Mouse (Mus musculus) midbrain, embryonic 13.5 days (tissue): Measurements from ENCODE around the gene Tefm. TPM values are rescaled to one million over a fixed set of nuclear protein-coding genes. Genes with fewer than 3 reads are reported as not detected.
A peak's percentile ranks its signal among the peaks of the same experiment; 100 is the strongest.

Experiments used
- ATAC-seq: fragments of 200-750 bp; cut with Nextera tagmentation; 2 replicates; pipeline ENCODE4 v1.8.0; 2017; ENCODE audit warnings: mild to moderate bottlenecking, moderate TSS enrichment, moderate library complexity
- H3K27ac ChIP-seq: fragments of 300-500 bp; sonication (generic); 2 replicates; pipeline ENCODE4 v1.5.1; 2015; ENCODE audit warnings: inconsistent platforms, mild to moderate bottlenecking, moderate library complexity
- H3K27me3 ChIP-seq: fragments of 300-500 bp; sonication (generic); 2 replicates; pipeline ENCODE4 v1.6.1; 2015; ENCODE audit warnings: mild to moderate bottlenecking, inconsistent platforms
- H3K36me3 ChIP-seq: fragments of 300-500 bp; sonication (generic); 2 replicates; pipeline ENCODE4 v1.6.1; 2015; ENCODE audit warnings: mild to moderate bottlenecking, inconsistent platforms
- H3K4me1 ChIP-seq: fragments of 300-500 bp; sonication (generic); replicated peaks from 2 replicates; pipeline ENCODE4 v1.6.1; 2015; ENCODE audit warnings: inconsistent platforms
- H3K4me2 ChIP-seq: fragments of 300-500 bp; sonication (generic); replicated peaks from 2 replicates; pipeline ENCODE4 v1.6.1; 2015; ENCODE audit warnings: moderate library complexity, mild to moderate bottlenecking, inconsistent platforms
- H3K4me3 ChIP-seq: fragments of 300-500 bp; sonication (generic); replicated peaks from 2 replicates; pipeline ENCODE4 v1.5.1; 2015; ENCODE audit warnings: mild to moderate bottlenecking, inconsistent platforms
- H3K9ac ChIP-seq: fragments of 300-500 bp; sonication (generic); replicated peaks from 2 replicates; pipeline ENCODE4 v1.6.1; 2015; ENCODE audit warnings: mild to moderate bottlenecking, inconsistent platforms
- H3K9me3 ChIP-seq: fragments of 300-500 bp; sonication (generic); 2 replicates; pipeline ENCODE4 v1.6.1; 2016; ENCODE audit warnings: mild to moderate bottlenecking, inconsistent platforms
- WGBS: fragments of 180-500 bp; shearing (Covaris S2); methylation state at CpG from one replicate; pipeline ENCODE4 v1.1.7; 2015; 5-methylcytosine and 5-hydroxymethylcytosine counted together
- polyA plus RNA-seq: library from polyadenylated mRNA; unstranded; fragments of >200 nt; fragmentation: Nextera tagmentation; extraction: Ambion mirVana; gene quantifications from 2 replicates; pipeline ENCODE4 v1.2.1, GENCODE M21; 2015

The Tefm gene
- polyA plus RNA-seq, 1 experiment from 2014 or later, result 28.3 TPM

DNA sequence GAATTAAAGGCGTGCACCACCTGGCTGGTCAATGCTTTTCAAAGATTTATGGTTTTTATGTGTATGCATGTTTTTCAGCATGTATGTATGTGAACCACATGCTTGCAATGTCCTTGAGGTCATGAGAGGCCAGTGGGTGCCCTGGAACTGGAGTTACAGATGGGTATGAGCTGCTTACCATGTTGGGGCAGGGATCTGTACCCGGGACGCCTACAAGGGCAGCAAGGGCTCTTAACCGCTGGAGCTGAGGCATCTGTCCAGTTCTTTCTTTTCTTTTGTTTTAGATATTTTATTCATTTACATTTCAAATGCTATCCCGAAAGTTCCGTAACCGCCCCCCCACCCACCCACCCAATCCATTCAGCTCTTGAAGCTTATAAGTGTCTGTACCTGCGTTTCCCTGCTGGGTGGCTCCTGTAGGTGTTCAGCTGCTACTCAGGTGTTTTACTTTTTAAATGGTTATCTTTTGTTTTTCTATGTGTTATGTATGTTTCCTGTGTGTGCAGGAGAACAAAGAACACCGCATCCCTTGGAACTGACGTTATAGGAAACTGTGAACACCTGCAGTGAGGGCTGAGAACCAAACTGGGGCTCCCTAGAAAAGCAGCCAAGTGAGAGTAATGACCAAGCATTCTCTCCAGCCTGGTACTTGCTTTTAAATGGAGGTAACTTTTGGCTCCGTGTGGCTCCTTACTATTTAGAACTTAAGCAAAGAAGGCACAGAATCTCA lies 5.9 kb downstream of the Tefm start:
- Histone ChIP-seq H3K4me2 (no peak overlapping the region), H3K4me1 (peaks cover 5% of the 10 kb centered on the region), H3K9ac (no peak overlapping the region), H3K4me3 (no peak overlapping the region), H3K27ac (no peak overlapping the region), H3K27me3 (no peaks in the 10 kb centered on the region), H3K36me3 (peaks cover 52% of the 10 kb centered on the region), H3K9me3 (no peaks in the 10 kb centered on the region)
- no peak for ATAC-seq
- WGBS, result 88% methylated on average over 11 of the region's 11 CpGs

DNA sequence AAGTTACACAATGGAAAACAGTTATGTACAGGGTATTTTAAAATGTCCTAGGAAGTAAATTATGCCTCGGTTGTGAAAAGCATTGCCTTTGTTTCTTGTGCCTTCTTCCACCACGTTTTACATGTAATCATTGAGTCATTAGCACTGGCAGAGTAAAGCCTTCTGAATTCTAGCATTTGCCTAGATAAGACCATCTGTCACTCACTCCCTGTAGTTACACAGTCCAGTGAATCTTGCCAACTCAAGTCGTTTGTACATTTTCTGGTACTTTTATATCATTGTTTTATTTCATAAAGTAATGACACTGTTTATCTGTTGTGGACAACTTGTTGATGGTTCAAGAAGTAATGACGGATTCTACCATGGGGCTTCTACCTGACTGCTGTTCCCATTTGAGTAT lies 7.2 kb downstream of the Tefm start:
- Histone ChIP-seq H3K4me2 (no peak overlapping the region), H3K4me1 (no peaks in the 10 kb centered on the region; the same call in 1 of the 2 replicates), H3K4me3 (no peak overlapping the region), H3K27me3 (no peaks in the 10 kb centered on the region), H3K27ac (no peak overlapping the region), H3K36me3 (peaks cover 51% of the 10 kb centered on the region), H3K9ac (no peak overlapping the region), H3K9me3 (no peaks in the 10 kb centered on the region)
- no peak for ATAC-seq
- 79% methylated on average over 4 of the region's 4 CpGs for WGBS

DNA sequence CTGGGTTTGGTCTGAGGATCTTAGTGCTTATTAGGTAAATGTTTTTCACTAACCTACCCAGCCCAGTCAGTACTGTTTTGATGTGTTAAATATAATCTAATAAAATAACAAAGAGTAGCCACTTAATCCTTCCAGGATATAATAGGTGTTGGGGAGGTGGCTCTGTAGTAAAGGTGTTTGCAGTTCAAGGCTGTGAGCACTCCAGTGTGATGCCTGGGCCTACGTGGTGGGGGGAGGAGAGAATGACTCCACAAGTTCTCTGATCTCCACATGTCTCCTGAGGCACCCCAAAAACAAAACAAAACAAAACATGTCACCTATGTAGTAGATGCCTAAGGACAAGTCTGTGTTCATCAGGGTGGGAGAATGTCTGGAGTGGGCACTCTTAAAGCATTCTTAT lies 9.9 kb downstream of the Tefm start:
- 75% methylated on average over 1 of the region's 1 CpGs for WGBS
- Histone ChIP-seq H3K27ac (no peak overlapping the region), H3K36me3 (peaks cover 48% of the 10 kb centered on the region), H3K27me3 (no peaks in the 10 kb centered on the region), H3K4me1 (no peaks in the 10 kb centered on the region), H3K4me3 (no peak overlapping the region), H3K9ac (no peak overlapping the region), H3K9me3 (no peaks in the 10 kb centered on the region), H3K4me2 (no peak overlapping the region)
- ATAC-seq, result no peak

DNA sequence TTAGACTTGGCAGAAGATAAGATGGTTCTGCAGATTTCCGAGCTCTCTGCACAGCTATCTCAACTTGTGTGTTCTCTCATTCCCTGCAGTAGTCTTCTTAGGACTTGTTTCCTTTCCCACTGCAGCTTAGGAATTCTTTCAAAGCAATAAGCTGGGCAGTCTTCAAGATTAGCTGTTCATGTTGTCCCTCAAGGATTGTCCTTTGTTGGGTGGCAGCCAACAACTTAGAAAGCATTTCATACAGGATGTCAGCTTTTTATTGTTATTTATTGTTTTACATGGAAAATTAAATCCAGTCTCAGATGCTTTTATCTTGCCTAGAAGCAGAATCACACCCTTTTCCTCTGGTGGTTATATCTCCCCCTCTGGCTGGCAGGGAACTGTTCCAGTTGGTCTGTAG lies 25.6 kb downstream of the Tefm start:
- Histone ChIP-seq H3K4me2 (no peak overlapping the region), H3K4me1 (no peaks in the 10 kb centered on the region), H3K27me3 (no peaks in the 10 kb centered on the region), H3K4me3 (no peak overlapping the region), H3K27ac (no peak overlapping the region), H3K9me3 (no peaks in the 10 kb centered on the region), H3K36me3 (peaks cover 66% of the 10 kb centered on the region), H3K9ac (no peak overlapping the region)
- 94% methylated on average over 1 of the region's 1 CpGs for WGBS
- ATAC-seq, result no peak

DNA sequence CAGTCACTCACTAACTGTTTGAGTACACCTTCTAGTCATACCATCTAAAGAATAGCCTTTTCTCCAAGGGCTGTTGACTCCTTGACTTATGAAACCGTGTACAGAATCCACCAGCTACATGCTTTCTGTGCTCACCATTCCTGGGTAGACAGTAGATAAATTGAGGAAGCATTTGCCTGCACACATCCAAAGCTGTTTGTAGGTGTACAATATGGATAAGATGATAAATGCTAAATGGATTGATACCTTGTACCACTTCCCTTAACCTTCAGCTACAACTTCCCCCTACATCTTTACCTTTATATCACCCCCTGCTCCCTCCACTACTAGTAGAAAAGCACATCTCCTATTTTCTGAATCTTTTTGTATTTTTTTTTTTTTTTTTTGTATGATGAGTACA lies 37.6 kb downstream of the Tefm start:
- Histone ChIP-seq H3K9me3 (no peaks in the 10 kb centered on the region), H3K4me3 (no peak overlapping the region), H3K27ac (no peak overlapping the region), H3K36me3 (peaks cover 46% of the 10 kb centered on the region), H3K4me1 (no peaks in the 10 kb centered on the region), H3K27me3 (no peaks in the 10 kb centered on the region), H3K4me2 (no peak overlapping the region), H3K9ac (no peak overlapping the region)
- WGBS, result 90% methylated on average over 1 of the region's 1 CpGs
- no peak for ATAC-seq

DNA sequence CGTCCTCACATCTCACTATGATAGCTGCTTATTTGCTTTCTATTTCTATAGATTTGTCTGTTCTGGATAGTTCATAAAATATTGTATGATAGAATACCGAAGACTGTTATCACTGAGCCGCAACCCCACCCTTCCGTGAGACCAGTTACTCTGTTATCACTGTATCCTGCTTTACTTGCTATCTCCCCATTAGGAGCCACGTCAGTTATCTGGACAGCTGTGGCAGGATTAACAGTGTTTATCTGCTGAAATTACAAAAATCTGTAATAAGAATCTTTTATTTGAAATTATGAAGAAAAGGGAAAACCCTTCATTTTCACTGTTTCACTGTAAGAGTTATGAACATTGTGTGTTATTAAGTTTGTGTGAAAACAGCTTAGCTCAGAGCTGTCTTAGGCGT lies 40.7 kb downstream of the Tefm start:
- Histone ChIP-seq H3K9ac (no peak overlapping the region), H3K9me3 (no peaks in the 10 kb centered on the region), H3K4me1 (no peaks in the 10 kb centered on the region), H3K27ac (no peak overlapping the region), H3K36me3 (peaks cover 44% of the 10 kb centered on the region), H3K27me3 (no peaks in the 10 kb centered on the region), H3K4me2 (no peak overlapping the region), H3K4me3 (no peak overlapping the region)
- WGBS, result 93% methylated on average over 6 of the region's 6 CpGs
- ATAC-seq, result no peak

DNA sequence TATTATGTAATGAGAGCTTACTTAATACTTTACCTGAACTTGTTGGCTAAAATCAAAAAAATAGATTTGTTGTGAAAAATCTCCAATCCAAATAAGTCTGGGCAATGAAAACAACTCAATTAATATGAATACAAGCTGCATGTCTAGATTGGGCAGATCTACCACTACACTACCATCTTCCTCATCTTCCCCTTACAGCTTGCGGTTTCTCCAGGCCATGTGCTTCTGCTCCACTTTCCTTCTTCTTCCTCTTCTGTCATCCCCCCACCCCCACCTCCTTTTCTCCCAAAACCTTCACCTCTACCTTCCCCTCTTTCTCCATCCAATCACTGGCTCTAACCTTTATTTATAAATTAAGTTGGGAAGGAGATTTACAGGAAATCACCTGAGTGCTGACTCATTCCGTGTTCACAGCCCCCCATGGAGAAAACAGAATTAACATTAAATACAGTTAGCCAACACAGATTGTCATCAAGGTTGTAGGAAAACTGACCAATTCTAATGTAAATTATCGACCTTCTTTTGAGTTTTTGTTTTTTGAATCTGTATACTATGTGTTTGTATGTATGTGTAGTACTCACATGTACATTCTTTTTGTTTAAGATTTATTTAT lies 43.4 kb downstream of the Tefm start:
- Histone ChIP-seq H3K9me3 (no peaks in the 10 kb centered on the region), H3K27ac (no peak overlapping the region), H3K9ac (no peak overlapping the region), H3K36me3 (peaks cover 38% of the 10 kb centered on the region), H3K4me3 (no peak overlapping the region), H3K4me1 (no peaks in the 10 kb centered on the region), H3K27me3 (no peaks in the 10 kb centered on the region), H3K4me2 (no peak overlapping the region)
- no peak for ATAC-seq
- 95% methylated on average over 3 of the region's 3 CpGs for WGBS

DNA sequence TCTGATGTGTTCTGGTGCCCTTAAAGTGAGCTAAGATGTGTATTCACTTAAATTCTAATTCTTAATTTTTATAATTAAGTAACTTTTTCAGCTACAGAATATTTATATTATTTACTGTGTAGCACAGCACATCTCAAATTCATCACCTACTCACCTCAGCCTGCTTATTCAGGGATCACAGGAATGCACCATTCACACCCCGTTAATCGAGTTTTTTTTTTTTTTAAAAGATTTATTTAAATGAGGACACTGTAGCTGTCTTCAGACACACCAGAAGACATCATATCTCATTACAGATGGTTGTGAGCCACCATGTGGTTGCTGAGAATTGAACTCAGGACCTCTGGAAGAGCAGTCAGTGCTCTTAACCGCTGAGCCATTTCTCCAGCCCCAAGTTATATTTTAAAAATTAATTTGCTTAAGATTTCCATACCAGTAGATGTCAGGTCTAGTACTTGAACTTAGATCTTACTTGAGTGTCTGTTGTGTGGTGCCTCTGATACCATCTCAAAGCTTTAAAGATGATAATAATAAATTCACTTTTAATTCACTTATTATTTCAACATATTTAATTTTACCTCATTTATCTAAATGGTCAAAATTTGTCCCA lies 51.3 kb downstream of the Tefm start:
- peaks cover 13% of the 10 kb centered on the region for H3K4me1 ChIP-seq
- H3K9ac ChIP-seq, result no peak overlapping the region
- no peak overlapping the region for H3K27ac ChIP-seq
- no peak for ATAC-seq
- H3K4me3 ChIP-seq, result peak overlapping the region; percentile 99
- peak overlapping the region; percentile 95 for H3K4me2 ChIP-seq
- H3K36me3 ChIP-seq, result no peaks in the 10 kb centered on the region; the same call in 1 of the 2 replicates
- no peaks in the 10 kb centered on the region for H3K27me3 ChIP-seq
- no peaks in the 10 kb centered on the region for H3K9me3 ChIP-seq
- WGBS, result 57% methylated on average over 3 of the region's 3 CpGs

DNA sequence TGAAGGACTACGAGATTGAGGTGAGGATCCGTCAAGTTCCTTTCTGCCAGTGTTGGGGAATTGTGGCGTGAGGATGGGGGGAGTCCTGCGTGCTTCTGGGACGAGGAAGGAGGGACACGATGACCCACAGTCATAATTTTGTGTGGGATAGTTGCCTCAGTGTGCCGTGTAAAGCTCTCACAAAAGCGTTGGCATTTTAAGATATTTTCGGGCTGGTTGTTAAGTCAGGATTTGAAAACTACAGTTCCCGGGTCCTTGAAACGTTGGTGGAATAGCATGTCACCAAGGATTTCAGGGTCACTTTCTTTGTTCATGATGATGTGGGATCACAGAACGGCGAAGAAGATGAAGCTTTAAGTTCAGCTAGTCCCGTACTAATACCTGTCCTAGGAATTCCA lies 52.2 kb downstream of the Tefm start:
- H3K4me3 ChIP-seq, result peak overlapping the region; percentile 99
- no peaks in the 10 kb centered on the region; the same call in 1 of the 2 replicates for H3K36me3 ChIP-seq
- ATAC-seq, result no peak
- H3K4me2 ChIP-seq, result peak overlapping the region; percentile 95
- H3K27me3 ChIP-seq, result no peaks in the 10 kb centered on the region
- H3K9me3 ChIP-seq, result no peaks in the 10 kb centered on the region
- H3K4me1 ChIP-seq, result peaks cover 13% of the 10 kb centered on the region
- H3K27ac ChIP-seq, result no peak overlapping the region
- under 1% methylated on average over 14 of the region's 14 CpGs for WGBS
- H3K9ac ChIP-seq, result peak overlapping the region; percentile 95

DNA sequence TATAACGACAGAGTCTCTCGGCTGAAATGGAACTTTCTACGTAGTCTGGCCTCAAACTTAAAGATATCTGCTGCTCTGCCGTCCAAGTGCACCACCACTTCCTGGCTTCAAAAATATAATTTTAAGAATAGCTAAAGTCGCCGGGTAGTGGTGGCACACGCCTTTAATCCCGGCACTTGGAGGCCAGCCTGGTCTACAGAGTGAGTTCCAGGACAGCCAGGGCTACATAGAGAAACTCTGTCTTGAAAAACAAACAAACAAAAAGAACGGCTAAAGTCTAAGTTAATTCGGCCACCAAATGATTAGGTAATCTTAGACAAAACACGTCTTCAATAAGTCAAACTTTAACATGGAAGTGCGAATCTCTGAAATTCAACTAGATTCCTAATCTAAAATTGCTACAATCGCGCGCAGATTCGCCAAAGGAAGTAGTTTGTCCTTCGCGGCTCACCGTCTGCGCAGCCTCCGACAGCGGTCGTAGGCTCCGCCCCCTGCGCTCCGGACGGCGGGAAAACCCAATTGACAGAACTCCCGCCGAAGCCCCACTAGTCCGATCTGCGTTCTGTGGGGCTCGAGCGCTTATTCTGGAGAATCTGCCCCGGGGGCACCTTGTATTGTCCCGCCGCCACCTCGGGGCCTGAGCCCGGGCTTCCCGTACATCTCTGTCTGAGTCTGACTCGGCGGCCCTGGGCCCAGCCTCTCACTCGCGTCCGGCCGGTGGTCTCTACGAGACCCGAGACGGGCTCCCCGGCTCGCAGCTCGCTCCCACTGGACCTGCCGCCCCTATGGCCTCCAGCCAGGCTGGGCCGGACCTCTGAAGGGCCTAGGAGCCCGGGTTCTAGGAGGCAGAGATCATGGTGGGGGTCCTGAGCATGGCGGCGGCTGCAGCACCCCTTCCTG lies 52.8 kb downstream of the Tefm start, which contains the start of gene Atad5:
Gene Atad5 (plus strand): TSS at position 484 of the 900 bp plus-strand sequence.
- Histone ChIP-seq H3K4me3 (peak within 1 kb of the TSS; percentile 99), H3K9me3 (no peaks in the 10 kb centered on the region), H3K36me3 (no peaks in the 10 kb centered on the region), H3K9ac (peak within 1 kb of the TSS; percentile 95), H3K27ac (no peak within 1 kb of the TSS), H3K4me1 (peaks cover 13% of the 10 kb centered on the region), H3K4me2 (peak within 1 kb of the TSS; percentile 95), H3K27me3 (no peaks in the 10 kb centered on the region)
- ATAC-seq, result peak; percentile 85
- whole genome bisulfite sequencing, result 6% methylated on average over 57 of the region's 57 CpGs

DNA sequence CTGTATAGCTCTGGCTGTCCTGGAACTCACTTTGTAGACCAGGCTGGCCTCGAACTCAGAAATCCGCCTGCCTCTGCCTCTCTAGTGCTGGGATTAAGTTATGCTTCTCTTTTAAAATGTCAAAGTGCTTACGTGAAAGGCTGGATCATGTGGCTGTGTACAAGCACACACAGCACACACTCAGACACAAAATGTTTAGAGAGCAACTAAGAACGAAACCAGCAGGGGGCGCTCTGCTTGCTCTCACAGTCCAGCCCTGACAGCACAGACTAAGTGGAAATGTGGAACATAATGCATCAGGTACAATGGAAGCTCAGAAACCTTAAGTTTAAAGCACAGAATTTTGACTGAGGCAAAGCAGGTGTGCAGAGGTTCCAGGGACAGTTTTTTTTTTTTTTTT lies 55.1 kb downstream of the Tefm start:
- Histone ChIP-seq H3K4me3 (no peak overlapping the region), H3K36me3 (no peaks in the 10 kb centered on the region), H3K27ac (no peak overlapping the region), H3K4me1 (peaks cover 13% of the 10 kb centered on the region), H3K27me3 (no peaks in the 10 kb centered on the region), H3K9ac (no peak overlapping the region), H3K4me2 (no peak overlapping the region), H3K9me3 (no peaks in the 10 kb centered on the region)
- 0 out of 2 replicates have a peak, but pooled peaks have one; percentile 64 for ATAC-seq
- 6% methylated on average over 5 of the region's 5 CpGs for WGBS
